Mouse (Mus musculus): ENCODE results near the gene Yars. TPM values are rescaled to one million over a fixed set of nuclear protein-coding genes. Genes with fewer than 3 reads are reported as not detected.

Gene Yars
- polyA plus RNA-seq, 1 experiment, result 19.3 TPM

GRCm38 (mm10) chr4:129158549-129158948 lies 31.0 kb upstream of the Yars start:
- Histone ChIP-seq H3K4me3 (ENCODE audit: insufficient read depth, low read depth, low read length) (no peak overlapping the region), H3K4me1 (ENCODE audit: control insufficient read depth, insufficient read depth, insufficient read length, low read length) (no peaks in the 10 kb centered on the region), H3K27ac (replicated peaks; ENCODE audit: low read depth, low read length) (no peak overlapping the region)

- Histone ChIP-seq H3K27ac (replicated peaks; ENCODE audit: low read depth, low read length) (no peak overlapping the region), H3K4me1 (ENCODE audit: control insufficient read depth, insufficient read depth, insufficient read length, low read length) (no peaks in the 10 kb centered on the region), H3K4me3 (ENCODE audit: insufficient read depth, low read depth, low read length) (no peak overlapping the region)
These were observed 28.5 kb upstream of the Yars start for GRCm38 (mm10) chr4:129161076-129161475.

- Histone ChIP-seq H3K27ac (replicated peaks; ENCODE audit: low read depth, low read length) (no peak overlapping the region), H3K4me1 (ENCODE audit: control insufficient read depth, insufficient read depth, insufficient read length, low read length) (no peaks in the 10 kb centered on the region), H3K4me3 (ENCODE audit: insufficient read depth, low read depth, low read length) (no peak overlapping the region)
These were observed 27.8 kb upstream of the Yars start for GRCm38 (mm10) chr4:129161581-129162255.

GRCm38 (mm10) chr4:129172529-129172928 lies 17.0 kb upstream of the Yars start:
- Histone ChIP-seq H3K4me1 (ENCODE audit: control insufficient read depth, insufficient read depth, insufficient read length, low read length) (no peaks in the 10 kb centered on the region), H3K4me3 (ENCODE audit: insufficient read depth, low read depth, low read length) (no peak overlapping the region), H3K27ac (replicated peaks; ENCODE audit: low read depth, low read length) (no peak overlapping the region)

- Histone ChIP-seq H3K4me3 (ENCODE audit: insufficient read depth, low read depth, low read length) (no peak overlapping the region), H3K4me1 (ENCODE audit: control insufficient read depth, insufficient read depth, insufficient read length, low read length) (no peaks in the 10 kb centered on the region), H3K27ac (replicated peaks; ENCODE audit: low read depth, low read length) (no peak overlapping the region)
These were observed 10.0 kb upstream of the Yars start for GRCm38 (mm10) chr4:129179560-129179959.

GRCm38 (mm10) chr4:129188041-129188659 lies 1.4 kb upstream of the Yars start:
- peak overlapping the region; percentile 70; the same call in 1 of the 2 replicates for H3K4me3 ChIP-seq (ENCODE audit: insufficient read depth, low read depth, low read length)
- no peaks in the 10 kb centered on the region for H3K4me1 ChIP-seq (ENCODE audit: control insufficient read depth, insufficient read depth, insufficient read length, low read length)
- H3K27ac ChIP-seq (replicated peaks; ENCODE audit: low read depth, low read length), result no peak overlapping the region

- no peaks in the 10 kb centered on the region for H3K4me1 ChIP-seq (ENCODE audit: control insufficient read depth, insufficient read depth, insufficient read length, low read length)
- no peak overlapping the region; the same call in 1 of the 2 replicates for H3K27ac ChIP-seq (replicated peaks; ENCODE audit: low read depth, low read length)
- H3K4me3 ChIP-seq (ENCODE audit: insufficient read depth, low read depth, low read length), result peak overlapping the region; percentile 70
These were observed 588 bp upstream of the Yars start for GRCm38 (mm10) chr4:129188803-129189541.

GRCm38 (mm10) chr4:129190538-129190937 lies 978 bp downstream of the Yars start:
- H3K4me3 ChIP-seq (ENCODE audit: insufficient read depth, low read depth, low read length), result peak overlapping the region; percentile 83
- H3K27ac ChIP-seq (replicated peaks; ENCODE audit: low read depth, low read length), result peak overlapping the region; percentile 81

GRCm38 (mm10) chr4:129191691-129192090 lies 2.1 kb downstream of the Yars start:
- peak overlapping the region; percentile 5; the same call in 1 of the 2 replicates for H3K4me3 ChIP-seq (ENCODE audit: insufficient read depth, low read depth, low read length)
- H3K4me1 ChIP-seq (ENCODE audit: control insufficient read depth, insufficient read depth, insufficient read length, low read length), result no peaks in the 10 kb centered on the region
- H3K27ac ChIP-seq (replicated peaks; ENCODE audit: low read depth, low read length), result no peak overlapping the region

More at GRCm38 (mm10) chr4:129190538-129190937, 978 bp downstream of the Yars start:
- no peaks in the 10 kb centered on the region for H3K4me1 ChIP-seq (ENCODE audit: control insufficient read depth, insufficient read depth, insufficient read length, low read length)

GRCm38 (mm10) chr4:129194280-129194679 lies 4.7 kb downstream of the Yars start:
- H3K27ac ChIP-seq (replicated peaks; ENCODE audit: low read depth, low read length), result no peak overlapping the region
- H3K4me1 ChIP-seq (ENCODE audit: control insufficient read depth, insufficient read depth, insufficient read length, low read length), result no peaks in the 10 kb centered on the region
- H3K4me3 ChIP-seq (ENCODE audit: insufficient read depth, low read depth, low read length), result no peak overlapping the region

GRCm38 (mm10) chr4:129197514-129197913 lies 8.0 kb downstream of the Yars start:
- no peak overlapping the region for H3K4me3 ChIP-seq (ENCODE audit: insufficient read depth, low read depth, low read length)
- H3K27ac ChIP-seq (replicated peaks; ENCODE audit: low read depth, low read length), result no peak overlapping the region
- H3K4me1 ChIP-seq (ENCODE audit: control insufficient read depth, insufficient read depth, insufficient read length, low read length), result no peaks in the 10 kb centered on the region

GRCm38 (mm10) chr4:129204655-129205054 lies 15.1 kb downstream of the Yars start:
- H3K4me3 ChIP-seq (ENCODE audit: insufficient read depth, low read depth, low read length), result no peak overlapping the region
- H3K4me1 ChIP-seq (ENCODE audit: control insufficient read depth, insufficient read depth, insufficient read length, low read length), result no peaks in the 10 kb centered on the region
- H3K27ac ChIP-seq (replicated peaks; ENCODE audit: low read depth, low read length), result no peak overlapping the region

- no peaks in the 10 kb centered on the region for H3K4me1 ChIP-seq (ENCODE audit: control insufficient read depth, insufficient read depth, insufficient read length, low read length)
- no peak overlapping the region for H3K27ac ChIP-seq (replicated peaks; ENCODE audit: low read depth, low read length)
- no peak overlapping the region for H3K4me3 ChIP-seq (ENCODE audit: insufficient read depth, low read depth, low read length)
These were observed 17.2 kb downstream of the Yars start for GRCm38 (mm10) chr4:129206792-129207191.

GRCm38 (mm10) chr4:129209504-129209903 lies 19.9 kb downstream of the Yars start:
- Histone ChIP-seq H3K27ac (replicated peaks; ENCODE audit: low read depth, low read length) (no peak overlapping the region), H3K4me1 (ENCODE audit: control insufficient read depth, insufficient read depth, insufficient read length, low read length) (no peaks in the 10 kb centered on the region), H3K4me3 (ENCODE audit: insufficient read depth, low read depth, low read length) (no peak overlapping the region)

- no peaks in the 10 kb centered on the region for H3K4me1 ChIP-seq (ENCODE audit: control insufficient read depth, insufficient read depth, insufficient read length, low read length)
- H3K4me3 ChIP-seq (ENCODE audit: insufficient read depth, low read depth, low read length), result no peak overlapping the region
- no peak overlapping the region for H3K27ac ChIP-seq (replicated peaks; ENCODE audit: low read depth, low read length)
These were observed 21.9 kb downstream of the Yars start for GRCm38 (mm10) chr4:129211461-129211860.
